Mouse (Mus musculus): Measurements from ENCODE around the gene Fzd10.

GRCm38 (mm10) chr5:128603693-128604092, 3.0 kb downstream of the Fzd10 start:
- no peak for TF ChIP-seq CTCF (IDR thresholded peaks at IDR 0.05; ENCODE audit: insufficient read depth, low read depth, low read length)
- TF ChIP-seq POLR2A (IDR thresholded peaks at IDR 0.05; ENCODE audit: insufficient read depth, low read depth, low read length): no peak
